Mouse (Mus musculus) lung, postnatal 4 days (tissue): ENCODE measurements around the gene Slc2a2.
"Not testable (repeated sequence)": the region's sequence is repeated elsewhere in the genome, so short reads cannot be mapped to it uniquely, and the experiment has no call there.

Experiments used
- DNase-seq, 2 experiments: peaks; one replicate each; pipeline ENCODE4 v3.0.0; 2021

Gene Slc2a2

GRCm38 (mm10) chr3:28736981-28737380 is 39.3 kb downstream of the Slc2a2 start:
- no peak for DNase-seq

GRCm38 (mm10) chr3:28740353-28740752 is 42.6 kb downstream of the Slc2a2 start:
- no peak for DNase-seq

DNA sequence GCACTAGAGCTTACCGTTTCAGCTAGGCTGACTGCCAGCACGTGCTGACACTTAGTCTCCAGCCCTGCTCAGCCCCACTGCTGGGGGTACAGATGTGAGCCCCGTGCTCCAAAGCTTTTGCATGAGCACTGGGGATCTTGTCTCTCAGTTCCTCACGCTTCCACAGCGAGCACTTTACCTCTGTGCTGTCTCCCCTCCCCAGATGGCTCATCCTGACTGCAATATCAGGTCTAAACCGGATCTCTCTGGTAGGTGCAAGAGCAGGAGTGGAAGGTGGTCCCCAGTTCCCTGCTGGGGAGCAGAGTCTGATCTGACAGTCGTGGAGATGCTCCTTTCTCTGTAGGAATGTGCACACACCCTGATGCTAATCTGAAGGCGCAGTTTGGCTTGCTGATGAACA is 45.5 kb downstream of the Slc2a2 start:
- DNase-seq: no peak

- DNase-seq: peak; percentile 61 to 84
Measured at GRCm38 (mm10) chr3:28745835-28746483, 48.3 kb downstream of the Slc2a2 start.

GRCm38 (mm10) chr3:28748151-28748550 is 50.4 kb downstream of the Slc2a2 start:
- no peak for DNase-seq

DNA sequence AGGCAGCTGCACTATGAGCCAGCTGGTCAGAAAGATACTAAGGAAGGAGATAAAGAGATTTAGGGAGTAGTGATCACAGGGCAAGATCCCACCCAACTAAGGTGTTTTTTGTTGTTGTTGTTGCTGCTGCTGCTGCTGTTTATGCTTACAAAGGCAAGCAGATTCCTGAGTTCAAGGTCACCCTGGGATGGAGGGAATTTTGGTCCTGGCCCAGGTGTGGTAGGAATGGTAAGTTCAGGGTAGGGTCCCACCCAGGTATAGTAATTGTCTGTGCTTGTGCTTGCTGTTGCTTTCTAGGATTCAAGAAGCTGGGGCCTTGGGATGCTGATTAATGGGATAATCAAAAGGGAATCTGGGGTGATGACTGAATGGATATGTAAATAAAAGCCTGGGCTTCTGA is 51.3 kb downstream of the Slc2a2 start:
- DNase-seq: no peak

GRCm38 (mm10) chr3:28755477-28755876 is 57.8 kb downstream of the Slc2a2 start:
- DNase-seq: no peak

DNA sequence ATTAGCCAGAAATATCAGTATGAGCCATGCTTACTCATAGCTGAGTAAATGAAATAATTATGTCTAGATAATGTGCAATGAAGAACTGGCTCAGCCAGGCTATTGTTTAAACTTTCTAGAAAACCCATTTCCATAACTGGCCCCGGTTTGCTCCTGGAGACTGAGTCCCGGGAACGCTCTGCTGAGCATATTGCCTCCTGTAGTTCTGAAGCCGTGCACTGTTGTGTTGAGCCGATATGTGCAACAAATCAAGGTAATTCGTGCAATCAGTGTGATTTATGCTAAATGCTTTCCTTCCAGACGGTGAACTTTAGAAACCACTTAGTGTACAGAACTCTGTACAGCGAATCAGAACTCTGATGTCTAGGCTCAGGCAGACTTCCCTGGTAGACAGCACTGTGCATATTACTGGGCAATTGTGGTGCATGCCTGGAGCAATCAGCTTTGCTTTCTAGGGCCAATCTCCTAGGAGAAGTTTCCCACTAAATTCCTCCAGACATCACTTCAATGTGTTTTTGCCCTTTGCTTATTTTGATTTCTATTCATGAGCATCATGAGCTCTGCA is 63.6 kb downstream of the Slc2a2 start:
- no peak for DNase-seq

GRCm38 (mm10) chr3:28766935-28767334 is 69.2 kb downstream of the Slc2a2 start:
- peak; percentile 24 to 59 for DNase-seq

- no peak for DNase-seq
Measured at GRCm38 (mm10) chr3:28768222-28768621, 70.5 kb downstream of the Slc2a2 start.

DNA sequence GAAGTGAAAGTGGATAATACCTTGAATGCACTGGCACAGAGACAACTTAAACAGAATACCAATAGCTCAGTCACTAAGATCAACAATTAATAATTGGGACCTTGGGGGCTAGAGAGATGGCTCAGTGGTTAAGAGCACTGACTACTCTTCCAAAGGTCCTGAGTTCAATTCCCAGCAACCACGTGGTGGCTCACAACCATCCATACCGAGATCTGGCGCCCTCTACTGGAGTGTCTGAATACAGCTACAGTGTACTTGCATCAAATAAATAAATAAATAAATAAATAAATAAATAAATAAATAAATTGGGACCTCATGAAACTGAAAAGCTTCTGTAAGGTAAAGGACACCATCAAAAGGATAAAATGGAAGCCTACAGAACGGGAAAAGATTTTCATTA is 75.2 kb downstream of the Slc2a2 start:
- not testable (repeated sequence) for DNase-seq

DNA sequence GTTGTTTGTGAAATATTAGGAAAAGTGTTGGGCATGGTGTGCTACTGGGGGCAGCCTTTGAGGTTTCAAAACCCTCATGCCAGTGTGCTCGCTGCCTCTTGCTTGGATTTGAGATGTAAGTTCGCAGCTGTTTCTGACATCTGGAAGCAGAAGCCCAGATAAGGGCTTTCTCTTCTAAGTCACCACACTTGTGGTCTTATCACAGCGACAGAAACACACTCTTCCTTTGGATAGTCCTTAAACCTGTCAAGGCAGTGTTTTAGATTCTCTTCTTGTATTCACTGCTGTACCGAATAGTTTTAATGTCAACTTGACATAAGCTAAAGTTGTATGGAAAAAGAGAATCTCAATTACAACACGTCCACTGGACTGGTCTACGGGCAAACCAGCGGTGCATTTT is 77.7 kb downstream of the Slc2a2 start:
- no peak for DNase-seq

DNA sequence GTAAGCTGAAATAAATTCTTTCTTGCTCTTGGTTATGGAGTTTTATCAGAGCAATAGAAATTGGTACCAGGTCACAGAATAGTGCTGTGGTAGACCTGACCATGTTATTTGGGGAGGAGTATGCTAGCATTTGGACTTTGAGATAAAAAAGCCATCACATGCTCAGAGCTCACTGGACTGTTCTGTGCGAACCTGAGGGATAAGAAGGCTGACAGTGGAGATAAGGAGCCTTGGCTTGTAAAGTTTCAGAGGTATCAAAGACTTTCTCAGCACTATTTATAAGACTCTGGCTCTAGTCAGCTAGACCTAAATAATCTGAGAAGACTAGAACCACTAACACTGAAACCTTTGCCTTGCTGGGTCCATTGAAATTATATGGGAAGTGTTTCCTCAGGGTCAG is 78.3 kb downstream of the Slc2a2 start:
- no peak for DNase-seq

DNA sequence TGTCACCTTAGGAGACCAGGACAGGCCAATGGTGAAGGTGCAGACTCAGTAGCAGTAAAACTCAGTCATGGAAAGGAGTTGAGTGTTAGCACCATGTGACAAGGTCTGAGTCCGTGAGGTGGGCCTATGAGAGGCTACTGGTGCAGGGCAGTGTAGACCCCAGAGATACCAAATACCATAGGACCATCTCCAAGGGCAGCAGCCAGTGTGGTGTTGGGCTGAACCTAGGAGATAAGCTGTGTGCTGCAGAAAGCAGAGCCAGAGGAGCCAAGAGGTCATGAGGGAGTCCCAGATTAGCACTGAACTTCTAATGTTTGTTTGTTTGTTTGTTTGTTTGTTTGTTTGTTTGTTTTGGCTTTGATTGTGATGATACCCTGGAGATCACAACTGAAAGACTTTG is 78.8 kb downstream of the Slc2a2 start:
- DNase-seq: no peak

DNA sequence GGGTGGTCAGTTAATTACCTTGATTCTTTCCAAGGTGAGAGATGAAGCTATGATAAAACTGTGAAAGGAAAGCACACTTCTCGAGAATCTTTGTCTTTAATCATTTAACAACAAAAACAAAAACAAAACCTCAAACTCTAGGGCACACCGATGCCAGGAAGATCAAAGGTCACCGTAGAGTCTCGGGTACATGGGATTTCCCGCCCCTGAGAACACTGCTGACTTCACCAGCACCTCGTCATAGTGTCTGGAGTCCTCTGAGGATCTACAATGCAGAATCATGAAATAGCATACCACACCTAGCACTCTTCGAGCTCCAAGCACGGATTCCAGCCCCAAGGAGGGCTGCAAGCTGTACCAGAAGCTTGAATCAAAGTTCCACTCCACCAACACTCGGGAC is 82.8 kb downstream of the Slc2a2 start:
- no peak for DNase-seq
